Mouse (Mus musculus): ENCODE results near the gene Rnf150.

Gene Rnf150

GRCm38 (mm10) chr8:82863041-82863744, at the start of gene Rnf150:
Gene Rnf150, plus strand, starts transcription at chr8:82863356.
- DNase-seq: peak; percentile 85

GRCm38 (mm10) chr8:82826135-82827046, 36.8 kb upstream of the Rnf150 start:
- DNase-seq: no peak

GRCm38 (mm10) chr8:82840415-82840814, 22.7 kb upstream of the Rnf150 start:
- DNase-seq: no peak

- no peak for DNase-seq
Measured at GRCm38 (mm10) chr8:82840963-82841362, 22.2 kb upstream of the Rnf150 start.

GRCm38 (mm10) chr8:82841520-82842142, 21.5 kb upstream of the Rnf150 start:
- no peak for DNase-seq

GRCm38 (mm10) chr8:82843697-82844096, 19.5 kb upstream of the Rnf150 start:
- DNase-seq: no peak

- no peak for DNase-seq
Measured at GRCm38 (mm10) chr8:82844413-82844812, 18.7 kb upstream of the Rnf150 start.

GRCm38 (mm10) chr8:82846098-82846497, 17.1 kb upstream of the Rnf150 start:
- DNase-seq: no peak

- no peak for DNase-seq
Measured at GRCm38 (mm10) chr8:82846730-82847129, 16.4 kb upstream of the Rnf150 start.

- DNase-seq: no peak
Measured at GRCm38 (mm10) chr8:82858541-82859342, 4.4 kb upstream of the Rnf150 start.

- DNase-seq: no peak
Measured at GRCm38 (mm10) chr8:82859343-82859620, 3.9 kb upstream of the Rnf150 start.

- peak; percentile 55 for DNase-seq
Measured at GRCm38 (mm10) chr8:82863745-82864520, 777 bp downstream of the Rnf150 start.

GRCm38 (mm10) chr8:82864521-82864818, 1.3 kb downstream of the Rnf150 start:
- no peak for DNase-seq

- peak; percentile 6 for DNase-seq
Measured at GRCm38 (mm10) chr8:82865239-82865638, 2.1 kb downstream of the Rnf150 start.

GRCm38 (mm10) chr8:82866251-82866650, 3.1 kb downstream of the Rnf150 start:
- DNase-seq: no peak

GRCm38 (mm10) chr8:82870840-82871490, 7.8 kb downstream of the Rnf150 start:
- no peak for DNase-seq

- no peak for DNase-seq
Measured at GRCm38 (mm10) chr8:82871986-82872385, 8.8 kb downstream of the Rnf150 start.

GRCm38 (mm10) chr8:82874102-82874501, 10.9 kb downstream of the Rnf150 start:
- no peak for DNase-seq

- no peak for DNase-seq
Measured at GRCm38 (mm10) chr8:82875135-82875534, 12.0 kb downstream of the Rnf150 start.

GRCm38 (mm10) chr8:82884480-82884879, 21.3 kb downstream of the Rnf150 start:
- DNase-seq: no peak

- no peak for DNase-seq
Measured at GRCm38 (mm10) chr8:82887234-82887633, 24.1 kb downstream of the Rnf150 start.

All from cerebellum, adult 11 months (tissue).